Mouse (Mus musculus) kidney, adult 2 months (tissue): ENCODE data around the gene Plekhf1.

Source experiments
- CTCF ChIP-seq: fragments of 200-500 bp; conservative IDR thresholded peaks from 2 replicates; pipeline ENCODE4 v1.5.1; 2011; ENCODE audit warnings: low read depth, mild to moderate bottlenecking, control low read depth, low read length, moderate library complexity, mixed read lengths; ENCODE audit not compliant: insufficient read depth, insufficient read length
- POLR2A ChIP-seq: fragments of 200-500 bp; IDR thresholded peaks from one replicate; pipeline ENCODE4 v1.6.1; 2011; ENCODE audit warnings: low read depth, low read length, control low read depth

- no peak for TF ChIP-seq POLR2A
- no peak for TF ChIP-seq CTCF
These were observed 44.7 kb upstream of the Plekhf1 start for GRCm38 (mm10) chr7:38272551-38272950.
